Mouse (Mus musculus) C2C12 (cell line): ENCODE data around the gene Ctcfl. TPM values are rescaled to one million over a fixed set of nuclear protein-coding genes. Genes with fewer than 3 reads are reported as not detected.

ENCODE experiments used
- H3K27me3 ChIP-seq: one replicate; pipeline ENCODE4 v1.6.1; 2011; ENCODE audit not compliant: control insufficient read depth, insufficient read depth, insufficient read length
- H3K36me3 ChIP-seq: one replicate; pipeline ENCODE4 v1.6.1; 2011; ENCODE audit not compliant: control insufficient read depth, insufficient read depth
- H3K4me3 ChIP-seq: one replicate; pipeline ENCODE4 v1.5.1; 2011; ENCODE audit warnings: mild to moderate bottlenecking, control low read depth; ENCODE audit not compliant: poor library complexity, insufficient read depth, severe bottlenecking
- H3K79me2 ChIP-seq: one replicate; pipeline ENCODE4 v1.6.1; 2011; ENCODE audit not compliant: control insufficient read depth, insufficient read depth
- H3K79me3 ChIP-seq: one replicate; pipeline ENCODE4 v1.6.1; 2011; ENCODE audit warnings: low read depth, control low read depth
- H3ac ChIP-seq: one replicate; pipeline ENCODE3; 2011; ENCODE audit warnings: low read depth; ENCODE audit not compliant: control insufficient read depth, insufficient read length
- CEBPB ChIP-seq: IDR thresholded peaks from one replicate; pipeline ENCODE4 v1.6.1; 2011; ENCODE audit warnings: low read depth, mild to moderate bottlenecking, control low read depth, moderate library complexity
- CTCF ChIP-seq: IDR thresholded peaks from one replicate; pipeline ENCODE4 v1.5.1; 2011; ENCODE audit not compliant: control insufficient read depth, insufficient read depth, insufficient read length
- FOSL1 ChIP-seq: IDR thresholded peaks from one replicate; pipeline ENCODE4 v1.8.0; 2011; ENCODE audit warnings: mild to moderate bottlenecking, low read length; ENCODE audit not compliant: poor library complexity, insufficient read depth, severe bottlenecking
- MAX ChIP-seq: IDR thresholded peaks from one replicate; pipeline ENCODE4 v1.6.1; 2011; ENCODE audit warnings: mild to moderate bottlenecking, control low read depth
- MYOD1 ChIP-seq: IDR thresholded peaks from one replicate; pipeline ENCODE4 v1.6.1; 2011; ENCODE audit warnings: low read depth; ENCODE audit not compliant: control insufficient read depth, insufficient read length
- MYOG ChIP-seq: IDR thresholded peaks from one replicate; pipeline ENCODE4 v1.6.1; 2011; ENCODE audit not compliant: control insufficient read depth, insufficient read length; ENCODE audit errors: extremely low read depth
- USF1 ChIP-seq: IDR thresholded peaks from one replicate; pipeline ENCODE4 v1.6.1; 2011; ENCODE audit warnings: low read depth, mild to moderate bottlenecking, control low read depth, moderate library complexity
- polyA plus RNA-seq: library from polyadenylated mRNA; unstranded; fragments of >200 nt; fragmentation: generic; extraction: Trizol; gene quantifications from one replicate; pipeline ENCODE4 v1.2.1, GENCODE M21; 2012; ENCODE audit warnings: missing spikeins

Ctcfl gene
- polyA plus RNA-seq, 1 experiment, result not detected

DNA sequence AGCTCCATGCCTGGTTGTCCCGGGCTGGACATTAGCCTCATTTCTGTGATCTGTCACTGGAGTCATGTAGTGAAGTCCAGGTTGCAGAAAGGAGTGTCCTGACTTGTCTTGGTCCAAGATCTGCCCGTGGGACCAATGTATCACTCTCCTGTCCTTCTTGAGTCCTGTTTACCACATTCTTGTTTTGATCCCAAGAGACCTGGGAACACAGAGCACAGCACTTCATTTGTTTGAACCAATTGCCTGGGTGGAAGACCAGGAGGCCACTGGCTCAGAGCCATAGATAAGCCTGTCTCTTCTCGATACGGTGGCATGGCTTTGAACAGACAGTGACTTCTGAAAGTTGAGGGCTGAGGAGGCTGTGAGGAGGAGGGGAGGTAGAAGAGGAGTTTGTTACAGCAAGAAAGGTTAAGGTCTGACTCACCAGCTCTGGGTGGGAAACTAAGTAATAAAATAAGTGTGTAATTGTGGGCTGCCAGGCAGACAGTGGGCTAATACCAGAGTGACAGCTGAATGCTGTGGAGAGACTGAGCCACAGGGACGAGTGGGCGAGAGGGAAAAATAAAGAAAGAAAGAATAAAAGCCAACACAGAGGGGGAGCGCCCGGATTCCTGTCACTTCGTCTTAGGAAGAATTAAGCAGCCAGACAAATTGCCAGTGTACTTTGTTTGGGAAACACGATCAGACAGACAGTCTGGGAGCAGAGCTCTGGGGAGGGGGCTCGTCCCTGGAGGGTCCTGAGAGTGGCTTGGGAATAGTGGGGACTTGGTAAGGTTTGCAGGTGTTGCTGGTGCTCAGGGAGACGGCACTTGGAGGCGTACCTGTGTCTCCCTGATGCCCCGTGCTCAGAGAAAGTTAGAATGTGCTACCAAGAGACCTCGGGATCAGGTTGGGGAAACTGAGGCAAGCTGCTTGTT lies 19.3 kb upstream of the Ctcfl start:
- H3K79me2 ChIP-seq, result no peaks in the 10 kb centered on the region
- H3K36me3 ChIP-seq, result no peaks in the 10 kb centered on the region
- TF ChIP-seq MAX, result no peak
- TF ChIP-seq MYOD1, result no peak
- no peak for TF ChIP-seq FOSL1
- no peak for TF ChIP-seq CTCF
- no peak for TF ChIP-seq CEBPB
- TF ChIP-seq USF1, result no peak
- no peak for TF ChIP-seq MYOG
- peaks cover 7% of the 10 kb centered on the region for H3K27me3 ChIP-seq
- H3K4me3 ChIP-seq, result no peak overlapping the region
- H3ac ChIP-seq, result no peak overlapping the region
- no peaks in the 10 kb centered on the region for H3K79me3 ChIP-seq

- TF ChIP-seq FOSL1 (no peak), MAX (no peak), CEBPB (no peak), MYOD1 (no peak), MYOG (no peak), USF1 (no peak), CTCF (no peak)
These were observed 15.4 kb upstream of the Ctcfl start for GRCm38 (mm10) chr2:173134695-173135094.

DNA sequence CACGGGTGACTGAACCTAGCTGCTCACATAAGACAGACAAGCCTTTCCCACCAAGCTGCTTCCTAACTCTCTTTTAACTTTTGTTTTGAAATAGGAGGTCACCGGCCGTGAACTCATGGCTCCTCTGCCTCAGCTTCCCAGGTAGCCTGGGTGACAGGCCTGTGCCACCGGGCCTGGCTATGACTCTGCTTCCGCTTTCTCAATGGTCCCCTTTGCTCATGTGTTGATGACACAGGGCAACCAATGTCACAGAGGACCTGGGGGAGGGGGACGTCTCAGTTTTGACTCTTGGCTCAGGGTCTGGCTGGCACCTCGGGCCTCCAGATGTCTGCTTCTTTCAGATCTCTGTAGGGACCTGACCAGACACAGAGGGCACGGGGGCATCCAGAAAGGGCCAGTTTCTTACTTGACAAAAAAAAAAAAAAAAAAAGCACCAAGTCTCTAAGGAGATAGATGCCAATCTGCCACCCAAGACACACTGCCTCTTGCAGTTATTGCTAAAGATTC lies 13.5 kb upstream of the Ctcfl start:
- Histone ChIP-seq H3K36me3 (no peaks in the 10 kb centered on the region), H3K4me3 (no peak overlapping the region), H3ac (no peak overlapping the region), H3K27me3 (peaks cover 3% of the 10 kb centered on the region), H3K79me3 (no peaks in the 10 kb centered on the region), H3K79me2 (no peaks in the 10 kb centered on the region)
- TF ChIP-seq CTCF, result no peak
- no peak for TF ChIP-seq CEBPB
- TF ChIP-seq MAX, result no peak
- TF ChIP-seq MYOG, result no peak
- TF ChIP-seq FOSL1, result no peak
- no peak for TF ChIP-seq MYOD1
- no peak for TF ChIP-seq USF1

More at GRCm38 (mm10) chr2:173134695-173135094, 15.4 kb upstream of the Ctcfl start:
- Histone ChIP-seq H3ac (no peak overlapping the region), H3K27me3 (peaks cover 3% of the 10 kb centered on the region), H3K4me3 (no peak overlapping the region), H3K79me2 (no peaks in the 10 kb centered on the region), H3K36me3 (no peaks in the 10 kb centered on the region), H3K79me3 (no peaks in the 10 kb centered on the region)

DNA sequence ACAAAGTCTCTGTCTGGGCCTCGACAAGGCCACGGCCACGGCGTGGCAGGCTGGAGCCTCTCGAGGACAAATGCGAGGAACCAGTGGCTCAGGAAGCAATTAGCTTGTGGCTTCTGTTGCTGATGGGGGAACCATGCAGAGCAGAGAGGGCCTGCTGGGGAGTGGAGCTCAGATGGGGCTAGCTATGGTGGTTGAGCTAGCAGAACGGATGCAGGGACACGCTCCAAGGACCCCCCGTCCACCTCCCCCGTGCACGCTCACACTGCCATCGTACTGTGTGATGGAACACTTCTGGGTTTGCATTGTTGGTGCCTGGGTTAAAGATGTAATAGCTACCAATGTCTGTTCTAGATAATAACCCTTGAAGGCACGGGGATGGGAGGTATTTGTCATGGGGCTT lies 12.9 kb upstream of the Ctcfl start:
- TF ChIP-seq MYOG, result no peak
- TF ChIP-seq MAX, result no peak
- Histone ChIP-seq H3K79me3 (no peaks in the 10 kb centered on the region), H3K4me3 (no peak overlapping the region), H3K27me3 (peaks cover 3% of the 10 kb centered on the region), H3K79me2 (no peaks in the 10 kb centered on the region), H3ac (no peak overlapping the region), H3K36me3 (no peaks in the 10 kb centered on the region)

DNA sequence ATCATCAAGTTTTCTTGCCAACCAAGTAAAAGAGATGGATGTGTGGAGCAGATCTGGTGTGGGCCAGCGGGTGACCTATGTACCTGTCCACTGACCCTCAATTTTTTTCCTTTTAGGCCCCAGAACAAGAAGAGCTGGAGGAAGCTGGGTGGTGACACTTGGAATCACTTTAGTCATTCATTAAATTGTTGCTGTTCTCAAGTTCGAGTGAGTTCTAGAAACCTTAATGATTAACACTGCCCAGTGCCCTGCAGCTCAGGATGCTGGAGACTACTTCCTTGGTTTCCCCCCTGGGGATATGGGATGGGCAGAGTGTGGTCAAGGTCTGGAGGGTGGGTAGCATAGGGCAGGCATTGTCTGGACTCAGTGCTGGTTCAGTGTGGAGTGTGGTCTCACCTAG lies 9.8 kb upstream of the Ctcfl start:
- Histone ChIP-seq H3K36me3 (no peaks in the 10 kb centered on the region), H3K4me3 (no peak overlapping the region), H3ac (no peak overlapping the region), H3K79me3 (no peaks in the 10 kb centered on the region), H3K79me2 (no peaks in the 10 kb centered on the region), H3K27me3 (peaks cover 6% of the 10 kb centered on the region)
- TF ChIP-seq CTCF (no peak), FOSL1 (no peak), MYOG (no peak), CEBPB (no peak), MAX (no peak), USF1 (no peak), MYOD1 (no peak)

- Histone ChIP-seq H3K27me3 (peaks cover 3% of the 10 kb centered on the region), H3K79me2 (no peaks in the 10 kb centered on the region), H3K79me3 (no peaks in the 10 kb centered on the region), H3K36me3 (no peaks in the 10 kb centered on the region), H3K4me3 (no peak overlapping the region), H3ac (no peak overlapping the region)
- no peak for TF ChIP-seq USF1
- TF ChIP-seq CTCF, result no peak
- TF ChIP-seq MAX, result no peak
- no peak for TF ChIP-seq MYOD1
- TF ChIP-seq FOSL1, result no peak
- no peak for TF ChIP-seq CEBPB
- TF ChIP-seq MYOG, result no peak
These were observed 7.1 kb upstream of the Ctcfl start for GRCm38 (mm10) chr2:173126386-173126785.
